Mouse (Mus musculus) hindbrain, embryonic 11.5 days (tissue): ENCODE data around the gene Acsm4. TPM values are rescaled to one million over a fixed set of nuclear protein-coding genes. Genes with fewer than 3 reads are reported as not detected.

Experiments
- ATAC-seq: fragments of 200-750 bp; cut with Nextera tagmentation; 2 replicates; pipeline ENCODE4 v1.8.0; 2017; ENCODE audit warnings: mild to moderate bottlenecking, moderate TSS enrichment, moderate library complexity; ENCODE audit not compliant: low FRiP score
- DNase-seq: peaks from one replicate; pipeline ENCODE4 v3.0.0-alpha.2; 2015; ENCODE audit warnings: low spot score
- H3K27ac ChIP-seq: fragments of 300-500 bp; sonication (generic); 2 replicates; pipeline ENCODE4 v1.5.1; 2014; ENCODE audit warnings: mild to moderate bottlenecking, low read depth, low read length
- H3K27me3 ChIP-seq: fragments of 300-500 bp; sonication (generic); 2 replicates; pipeline ENCODE4 v1.6.1; 2014; ENCODE audit warnings: mild to moderate bottlenecking, low read length, moderate library complexity, mixed read lengths; ENCODE audit not compliant: control insufficient read depth, insufficient read depth
- H3K36me3 ChIP-seq: fragments of 300-500 bp; sonication (generic); 2 replicates; pipeline ENCODE4 v1.6.1; 2014; ENCODE audit warnings: mild to moderate bottlenecking, low read length, moderate library complexity, mixed read lengths; ENCODE audit not compliant: control insufficient read depth, insufficient read depth
- H3K4me1 ChIP-seq: fragments of 300-500 bp; sonication (generic); replicated peaks from 2 replicates; pipeline ENCODE4 v1.6.1; 2014; ENCODE audit warnings: low read length, mixed read lengths; ENCODE audit not compliant: control insufficient read depth, insufficient read depth
- H3K4me2 ChIP-seq: fragments of 300-500 bp; sonication (generic); replicated peaks from 2 replicates; pipeline ENCODE4 v1.6.1; 2014; ENCODE audit warnings: mild to moderate bottlenecking, low read depth, low read length
- H3K4me3 ChIP-seq: fragments of 300-500 bp; sonication (generic); 2 replicates; pipeline ENCODE4 v1.5.1; 2014; ENCODE audit warnings: low read depth, low read length
- H3K9ac ChIP-seq: fragments of 300-500 bp; sonication (generic); 2 replicates; pipeline ENCODE4 v1.6.1; 2014; ENCODE audit warnings: low read depth, low read length
- H3K9me3 ChIP-seq: fragments of 300-500 bp; sonication (generic); 2 replicates; pipeline ENCODE4 v1.6.1; 2016; ENCODE audit warnings: low read length; ENCODE audit not compliant: control insufficient read depth
- WGBS: fragments of 180-500 bp; shearing (Covaris S2); extraction: QIAGEN DNeasy Blood & Tissue Kit; methylation state at CpG from one replicate; pipeline ENCODE4 v1.1.7; 2014; 5-methylcytosine and 5-hydroxymethylcytosine counted together
- polyA plus RNA-seq: library from polyadenylated mRNA; unstranded; fragments of >200 nt; fragmentation: Nextera tagmentation; extraction: Ambion mirVana; gene quantifications from 2 replicates; pipeline ENCODE4 v1.2.1, GENCODE M21; 2014

Gene Acsm4
- polyA plus RNA-seq, 1 experiment from 2014 or later: not detected

- H3K27me3 ChIP-seq: no peaks in the 10 kb centered on the region
- WGBS: 89% methylated on average over 1 of the region's 1 CpGs
- 0 out of 2 replicates have a peak, but pooled peaks cover 2% of the 10 kb centered on the region for H3K4me1 ChIP-seq
- H3K9ac ChIP-seq: no peak overlapping the region
- DNase-seq: no peak
- no peak for ATAC-seq
- no peak overlapping the region for H3K4me2 ChIP-seq
- H3K36me3 ChIP-seq: no peaks in the 10 kb centered on the region
- H3K9me3 ChIP-seq: no peaks in the 10 kb centered on the region
- no peak overlapping the region for H3K4me3 ChIP-seq
- H3K27ac ChIP-seq: no peak overlapping the region
Measured at GRCm38 (mm10) chr7:119745869-119746268, 56.0 kb downstream of the Acsm4 start.

GRCm38 (mm10) chr7:119748761-119749160, 58.9 kb downstream of the Acsm4 start:
- H3K4me3 ChIP-seq: no peak overlapping the region
- no peaks in the 10 kb centered on the region for H3K9me3 ChIP-seq
- ATAC-seq: no peak
- no peaks in the 10 kb centered on the region for H3K27me3 ChIP-seq
- no peaks in the 10 kb centered on the region for H3K36me3 ChIP-seq
- no peak overlapping the region for H3K9ac ChIP-seq
- no peak overlapping the region for H3K4me2 ChIP-seq
- 0 out of 2 replicates have a peak, but pooled peaks cover 2% of the 10 kb centered on the region for H3K4me1 ChIP-seq
- DNase-seq: no peak
- no peak overlapping the region for H3K27ac ChIP-seq
- 79% methylated on average over 1 of the region's 2 CpGs for WGBS

DNA sequence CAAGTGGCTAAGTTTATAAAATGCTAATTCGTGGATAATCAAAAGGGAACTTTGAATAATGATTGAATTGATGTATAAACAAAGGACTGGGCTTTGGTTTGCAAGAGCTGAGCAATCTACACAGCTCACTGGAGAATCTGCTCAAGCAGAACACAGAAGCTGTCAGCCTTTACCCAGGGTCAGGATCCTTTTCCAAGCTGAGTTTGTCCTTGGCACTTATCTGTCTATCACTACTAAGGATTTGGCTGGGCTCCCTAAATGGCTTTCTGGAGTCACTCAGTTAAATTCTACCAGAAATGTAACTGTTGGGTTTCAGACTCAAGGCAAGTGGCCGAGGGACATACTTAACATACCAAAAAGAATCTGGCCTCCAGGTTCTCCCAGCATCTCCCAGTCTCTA, 60.1 kb downstream of the Acsm4 start:
- H3K4me1 ChIP-seq: no peaks in the 10 kb centered on the region
- no peaks in the 10 kb centered on the region for H3K36me3 ChIP-seq
- ATAC-seq (no peak), DNase-seq (no peak)
- no peak overlapping the region for H3K4me2 ChIP-seq
- 67% methylated on average over 2 of the region's 2 CpGs for WGBS
- H3K27me3 ChIP-seq: no peaks in the 10 kb centered on the region
- H3K9me3 ChIP-seq: no peaks in the 10 kb centered on the region
- no peak overlapping the region for H3K9ac ChIP-seq
- no peak overlapping the region for H3K27ac ChIP-seq
- H3K4me3 ChIP-seq: no peak overlapping the region

- 93% methylated on average over 1 of the region's 1 CpGs for WGBS
- no peak for ATAC-seq
Measured at GRCm38 (mm10) chr7:119753696-119754095, 63.9 kb downstream of the Acsm4 start.

DNA sequence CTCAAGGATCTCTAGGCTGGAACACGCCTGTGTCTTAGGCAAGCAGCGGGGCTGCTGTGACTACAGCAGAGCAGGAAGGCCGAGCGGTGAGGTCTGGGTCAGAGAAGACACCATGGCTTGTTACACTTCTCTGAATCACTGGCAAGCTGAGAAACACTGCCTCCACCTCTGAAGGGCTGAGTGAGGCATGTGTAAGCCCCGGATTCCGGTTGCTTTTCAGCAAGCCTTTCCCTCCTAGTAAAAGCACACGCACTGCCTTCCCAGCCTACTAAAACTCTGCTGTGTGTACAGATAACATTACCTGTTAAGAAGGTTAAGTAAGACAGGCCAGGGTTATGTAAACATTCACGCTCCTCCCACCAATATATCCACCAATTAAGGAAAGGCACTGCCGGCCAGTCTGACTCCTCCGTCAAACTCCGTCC, 70.7 kb downstream of the Acsm4 start, which contains the start of gene Acsm3:
Acsm3 (plus strand) TSS at position 397 of the 425 bp plus-strand sequence.
- H3K27ac ChIP-seq: no peak within 1 kb of the TSS
- H3K9ac ChIP-seq: no peak within 1 kb of the TSS
- no peak for ATAC-seq
- no peaks in the 10 kb centered on the region for H3K27me3 ChIP-seq
- H3K4me1 ChIP-seq: no peaks in the 10 kb centered on the region
- no peak within 1 kb of the TSS for H3K4me2 ChIP-seq
- DNase-seq: no peak
- no peaks in the 10 kb centered on the region for H3K36me3 ChIP-seq
- no peak within 1 kb of the TSS for H3K4me3 ChIP-seq
- WGBS: 90% methylated on average over 11 of the region's 11 CpGs
- H3K9me3 ChIP-seq: no peaks in the 10 kb centered on the region

More at GRCm38 (mm10) chr7:119753696-119754095, 63.9 kb downstream of the Acsm4 start:
- H3K4me2 ChIP-seq: no peak overlapping the region
- no peaks in the 10 kb centered on the region for H3K4me1 ChIP-seq
- no peak overlapping the region for H3K9ac ChIP-seq
- H3K9me3 ChIP-seq: no peaks in the 10 kb centered on the region
- H3K27ac ChIP-seq: no peak overlapping the region
- DNase-seq: no peak
- no peaks in the 10 kb centered on the region for H3K36me3 ChIP-seq
- no peaks in the 10 kb centered on the region for H3K27me3 ChIP-seq
- H3K4me3 ChIP-seq: no peak overlapping the region

DNA sequence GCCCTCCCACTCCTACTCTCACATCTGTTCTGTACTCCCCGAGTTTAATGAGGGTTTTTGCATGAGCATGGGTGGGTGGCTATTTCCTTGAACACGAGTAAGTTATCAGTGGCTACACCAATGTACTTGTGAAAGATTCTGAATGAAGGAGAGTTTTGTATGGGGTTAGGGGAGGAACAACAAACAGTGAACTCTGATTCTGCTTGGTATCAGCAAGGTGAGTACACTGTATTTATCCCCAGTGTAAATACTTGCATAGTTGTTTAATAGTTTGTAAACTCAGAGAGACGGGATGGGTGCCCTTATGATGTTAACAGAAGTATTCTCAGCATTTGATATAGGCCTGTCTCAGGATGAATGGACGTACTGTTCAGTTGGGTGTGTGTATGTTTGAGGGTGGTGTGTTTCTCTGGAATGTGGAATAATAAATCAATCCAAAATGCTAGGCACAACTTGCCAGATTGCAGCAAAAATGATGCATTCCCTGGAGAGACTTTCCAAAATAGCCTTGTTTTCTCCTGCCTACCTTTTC, 72.4 kb downstream of the Acsm4 start:
- Histone ChIP-seq H3K27me3 (no peaks in the 10 kb centered on the region), H3K9ac (no peak overlapping the region), H3K4me2 (no peak overlapping the region), H3K27ac (no peak overlapping the region), H3K9me3 (no peaks in the 10 kb centered on the region), H3K4me1 (no peaks in the 10 kb centered on the region), H3K4me3 (no peak overlapping the region), H3K36me3 (no peaks in the 10 kb centered on the region)
- WGBS: 74% methylated on average over 4 of the region's 4 CpGs
- ATAC-seq (no peak), DNase-seq (no peak)

Other genes with a start within 250 kb of the Acsm4 start
- gene Gp2, start 230.7 kb upstream of the Acsm4 start, polyA plus RNA-seq: not detected in 2 replicates
- not detected in 2 replicates for gene Umod, start 210.7 kb upstream of the Acsm4 start, polyA plus RNA-seq
- gene Acsm5, start 170.6 kb upstream of the Acsm4 start, polyA plus RNA-seq: not detected in 2 replicates
- gene Pdilt, start 166.5 kb upstream of the Acsm4 start, polyA plus RNA-seq: 0.28 TPM in 1 of 2 replicates, not detected in the other
- not detected in 2 replicates for gene Acsm2, start 135.7 kb upstream of the Acsm4 start, polyA plus RNA-seq
- gene Acsm1, start 83.0 kb upstream of the Acsm4 start, polyA plus RNA-seq: not detected in 2 replicates
- gene Thumpd1, start 30.8 kb downstream of the Acsm4 start, polyA plus RNA-seq: 89.7 and 99.0 TPM in 2 replicates
- 0.18 and 0.57 TPM in 2 replicates for gene Acsm3, start 70.9 kb downstream of the Acsm4 start, polyA plus RNA-seq
- 24.0 and 27.4 TPM in 2 replicates for gene Rexo5, start 104.0 kb downstream of the Acsm4 start, polyA plus RNA-seq
- 33.5 and 37.3 TPM in 2 replicates for gene Eri2, start 104.0 kb downstream of the Acsm4 start, polyA plus RNA-seq
- gene Lyrm1, start 205.8 kb downstream of the Acsm4 start, polyA plus RNA-seq: 16.1 and 16.7 TPM in 2 replicates
- 10.0 and 11.8 TPM in 2 replicates for gene Dcun1d3, start 206.3 kb downstream of the Acsm4 start, polyA plus RNA-seq